Mouse (Mus musculus) olfactory bulb, adult 2 months (tissue): ENCODE data around the gene Gm49661.

Source experiments
- CTCF ChIP-seq: fragments of 200-500 bp; IDR thresholded peaks from 2 replicates; pipeline ENCODE4 v1.5.1; 2012; ENCODE audit warnings: low read depth, mild to moderate bottlenecking, low read length, moderate library complexity; ENCODE audit not compliant: insufficient read depth
- POLR2A ChIP-seq: fragments of 200-500 bp; IDR thresholded peaks from 2 replicates; pipeline ENCODE4 v1.6.1; 2012; ENCODE audit warnings: mild to moderate bottlenecking, low read depth, low read length, moderate library complexity; ENCODE audit not compliant: insufficient read depth

- TF ChIP-seq POLR2A (no peak), CTCF (no peak)
Observed at GRCm38 (mm10) chr8:84994375-84994774, 25.1 kb upstream of the Gm49661 start.
